Mouse (Mus musculus) hindlimb bud, embryonic 11.5 days (tissue): Measurements from ENCODE around the gene Ptpn14.
"Not testable (repeated sequence)": the region's sequence is repeated elsewhere in the genome, so short reads cannot be mapped to it uniquely, and the experiment has no call there.

Experiments
- DNase-seq: peaks from one replicate; pipeline ENCODE4 v3.0.0-alpha.2; 2012; ENCODE audit warnings: low read depth, low spot score; ENCODE audit errors: extremely low spot score

Ptpn14 gene

DNA sequence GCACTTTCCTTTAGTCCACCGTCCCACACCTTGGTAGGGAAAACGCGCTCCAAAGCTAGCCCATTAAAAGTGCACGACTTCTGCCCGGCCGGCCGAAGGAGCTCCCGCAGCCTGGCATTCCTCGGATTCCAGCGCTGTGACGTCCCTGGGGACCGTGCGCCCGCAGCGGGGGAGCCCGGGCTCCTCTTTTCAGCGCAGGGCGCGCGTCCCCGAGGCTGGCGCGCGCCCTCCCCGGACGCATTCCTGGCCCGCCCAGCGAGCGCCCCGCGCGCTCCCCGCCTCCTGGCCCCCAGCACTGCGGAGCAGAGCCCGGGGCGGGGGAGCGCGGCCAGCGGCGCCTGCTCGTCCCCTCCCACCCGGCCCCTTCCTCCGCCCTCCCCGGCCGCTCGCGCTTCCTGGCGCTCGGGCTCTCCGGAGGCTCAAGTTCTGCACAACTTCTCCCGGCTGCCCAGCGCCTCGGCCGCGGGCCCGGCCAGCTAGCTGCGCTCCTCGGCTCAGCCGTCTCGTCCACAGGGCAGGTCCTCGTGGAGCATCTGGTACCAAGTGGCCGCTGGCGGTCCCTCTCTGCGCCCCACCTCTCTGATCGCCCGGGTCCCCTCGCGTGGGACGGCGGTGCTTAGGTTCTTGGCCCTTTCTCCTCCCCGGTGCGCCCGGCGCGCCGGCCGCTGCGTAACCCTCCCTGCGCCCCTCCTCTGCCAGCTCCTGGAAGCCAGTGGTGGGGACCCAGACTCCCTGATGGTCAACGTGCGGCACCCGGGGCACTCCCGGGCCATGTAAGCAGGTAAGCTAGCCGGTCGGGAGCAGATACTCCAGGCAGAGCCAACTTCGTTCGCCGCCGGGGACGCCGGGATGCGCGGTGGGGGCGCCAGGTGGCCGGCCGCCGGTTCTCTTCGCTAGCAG is at the start of gene Ptpn14:
TSS of gene Ptpn14 (plus strand) at position 385 of the 900 bp plus-strand sequence.
- DNase-seq, result no peak

DNA sequence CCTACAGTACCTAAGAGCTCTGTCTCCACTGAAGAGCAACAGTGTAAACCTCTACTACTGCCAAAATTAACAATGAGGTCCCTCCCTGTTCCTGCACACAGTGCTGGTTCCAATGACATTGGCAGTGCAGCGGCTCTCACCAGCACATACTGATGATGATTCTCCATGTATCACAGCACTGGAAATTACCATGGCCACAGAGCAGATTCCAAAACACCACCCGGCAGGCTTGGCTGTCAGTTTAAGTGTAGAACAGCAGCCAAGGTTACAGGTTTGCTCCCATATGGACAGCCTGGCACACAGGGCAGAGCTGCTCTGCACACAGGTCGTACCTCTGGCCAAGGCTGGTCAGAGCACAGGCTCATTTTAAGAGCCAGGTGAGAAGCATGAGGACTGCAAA is 48.5 kb upstream of the Ptpn14 start:
- DNase-seq, result no peak

DNA sequence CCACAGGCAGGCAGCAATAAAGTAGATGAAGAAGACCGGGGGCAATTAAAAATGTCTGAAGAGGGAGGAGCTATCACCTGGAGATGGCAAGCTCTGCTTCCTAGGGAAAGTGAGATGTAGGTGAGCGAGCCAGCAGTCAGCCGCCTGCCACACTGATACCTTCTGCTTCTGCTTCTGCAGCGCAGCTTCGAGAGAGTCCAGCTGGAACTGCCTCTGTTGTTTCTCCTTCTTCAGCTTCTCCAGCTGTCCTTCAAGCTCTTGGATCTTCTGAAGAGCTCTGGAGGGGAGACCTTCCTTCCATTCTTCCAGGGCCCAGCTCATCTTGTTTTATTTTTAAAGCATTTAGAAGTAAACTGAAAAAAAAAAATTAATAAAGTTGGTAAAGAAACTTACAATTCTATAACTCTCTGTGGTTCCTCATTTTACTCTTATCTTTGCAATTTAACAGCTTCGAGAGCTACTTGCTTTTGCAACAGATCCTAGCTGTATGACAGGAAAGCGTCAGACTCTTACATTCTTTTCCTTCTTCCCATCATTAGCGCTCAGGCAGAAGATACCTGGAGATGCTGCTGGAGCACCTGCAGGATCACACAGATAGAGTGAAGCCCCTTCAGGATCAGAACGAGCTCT is 43.2 kb upstream of the Ptpn14 start:
- DNase-seq, result no peak

DNA sequence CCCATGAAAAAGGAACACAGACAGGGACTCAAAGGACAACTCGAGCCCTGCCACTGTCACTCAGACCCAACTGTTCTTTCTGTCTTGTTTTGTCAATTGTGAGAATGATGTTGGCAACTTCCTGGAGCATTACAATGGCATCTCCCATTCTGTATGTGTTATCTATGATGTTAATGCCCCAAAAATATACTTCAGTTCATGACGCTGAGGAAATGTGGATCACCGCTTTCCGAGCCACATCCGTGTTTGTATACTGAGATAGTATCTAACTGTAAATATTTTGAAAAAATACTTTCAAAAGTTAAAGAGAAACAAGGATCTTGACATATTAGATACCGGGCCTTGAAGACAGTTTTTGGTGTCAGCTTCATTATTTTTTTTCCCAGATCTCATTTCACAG is 42.0 kb upstream of the Ptpn14 start:
- no peak for DNase-seq

DNA sequence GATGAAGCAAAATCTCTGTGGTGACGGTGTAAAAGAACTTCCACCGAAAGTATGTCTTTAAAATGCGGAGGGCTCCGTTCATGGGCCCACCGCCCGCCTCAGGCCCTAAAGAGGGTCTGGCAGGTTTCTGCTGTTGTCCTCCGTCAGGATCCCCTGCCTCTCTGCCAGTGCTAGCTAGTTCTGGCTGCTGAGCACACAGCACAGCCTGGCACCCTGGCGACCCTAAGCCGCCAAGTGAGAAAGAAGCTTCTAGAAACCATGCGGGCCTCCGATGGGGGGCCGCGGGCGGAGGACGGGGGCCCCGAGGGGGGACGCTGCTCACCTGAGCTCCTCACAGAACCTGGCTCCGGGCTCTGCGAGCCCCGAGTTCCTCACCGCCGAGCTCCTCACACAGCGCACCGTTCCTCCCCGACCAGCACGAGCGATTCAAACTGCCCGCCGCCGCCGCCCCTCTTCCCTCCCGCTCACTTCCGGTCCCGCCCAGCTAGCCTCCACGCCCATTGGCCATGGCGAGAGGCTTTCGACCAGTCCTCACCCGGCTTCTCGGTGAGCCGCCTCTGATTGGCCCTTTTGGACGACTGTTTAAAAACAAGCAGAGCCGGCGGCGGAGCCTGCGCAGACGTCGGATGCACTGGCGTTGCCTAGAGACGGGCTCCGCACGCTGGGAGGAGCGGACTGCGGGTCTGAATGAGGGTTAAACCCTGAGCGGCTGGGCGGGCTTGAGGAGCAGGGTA is 40.2 kb upstream of the Ptpn14 start, which contains the start of gene Cenpf:
TSS of gene Cenpf (minus strand) at position 433 of the 734 bp plus-strand sequence.
- DNase-seq, result peak; percentile 95

DNA sequence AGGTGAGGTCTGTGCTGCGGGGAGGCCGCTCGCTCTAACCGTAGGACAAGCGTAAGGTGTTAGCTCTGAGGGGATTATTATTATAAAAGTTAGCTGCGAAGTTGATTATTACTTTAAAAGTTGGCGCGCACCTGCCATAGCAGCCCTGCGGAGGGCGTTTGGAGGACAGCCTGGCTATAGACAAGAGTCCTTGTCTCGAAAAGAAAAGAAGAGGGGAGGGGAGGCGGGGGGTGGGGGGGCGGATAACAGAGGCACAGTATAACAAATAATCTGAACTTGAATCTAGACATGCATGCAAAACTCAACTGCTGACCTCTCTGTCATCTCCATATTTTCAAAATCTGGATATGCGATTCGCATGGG is 39.7 kb upstream of the Ptpn14 start:
- no peak for DNase-seq

DNA sequence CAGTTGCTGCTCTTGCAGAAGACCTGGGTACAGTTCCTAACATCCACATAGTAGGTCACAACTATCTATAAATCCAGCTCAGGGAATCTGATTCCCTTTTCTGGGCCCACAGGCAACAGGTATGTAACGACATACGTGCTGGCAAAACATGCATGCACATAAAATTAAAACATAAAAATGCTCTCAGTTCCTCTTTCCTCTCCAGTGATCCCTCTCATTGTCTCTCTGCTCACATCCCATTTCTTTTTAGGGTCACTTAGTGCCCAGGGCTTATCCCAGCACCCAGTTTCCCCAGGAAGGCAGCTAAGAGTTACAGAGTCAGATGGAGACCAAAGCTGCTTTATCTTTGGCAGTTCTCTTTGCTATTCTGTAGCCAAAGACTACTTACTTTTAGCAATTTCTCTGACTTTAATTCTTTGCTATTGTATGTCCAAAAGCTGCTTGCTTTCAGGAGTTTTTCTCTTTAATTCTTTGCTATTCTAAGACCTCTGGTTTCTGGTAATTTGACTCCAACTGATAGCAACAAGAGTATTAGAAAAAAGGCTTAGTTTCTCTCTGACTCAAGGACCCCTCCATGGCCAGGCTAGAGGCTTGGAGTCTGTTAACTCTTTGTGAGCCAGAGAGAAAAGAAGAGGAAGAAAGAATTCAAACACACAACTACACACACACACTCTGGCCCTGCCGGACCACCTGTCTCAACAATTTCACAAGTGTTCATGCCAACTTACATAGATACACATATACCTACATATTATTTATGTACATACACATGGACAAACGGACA is 38.8 kb upstream of the Ptpn14 start:
- DNase-seq, result no peak

DNA sequence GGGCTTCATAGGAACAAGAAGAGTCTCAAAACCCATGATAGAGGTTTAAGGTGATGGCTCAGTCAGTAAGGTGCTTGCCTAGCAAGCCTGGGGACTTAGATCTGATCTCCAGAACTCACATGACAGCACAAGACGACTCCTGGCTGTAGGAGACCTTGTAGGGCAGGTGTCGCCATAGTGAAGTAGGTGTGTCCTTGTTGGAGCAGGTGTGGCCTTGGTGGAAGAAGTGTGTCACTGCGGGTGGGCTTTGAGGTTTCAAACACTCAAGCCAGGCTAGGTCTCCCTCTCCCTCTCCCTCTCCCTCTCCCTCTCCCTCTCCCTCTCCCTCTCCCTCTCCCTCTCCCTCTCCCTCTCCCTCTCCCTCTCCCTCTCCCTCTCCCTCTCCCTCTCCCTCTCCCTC is 35.6 kb upstream of the Ptpn14 start:
- not testable (repeated sequence) for DNase-seq

DNA sequence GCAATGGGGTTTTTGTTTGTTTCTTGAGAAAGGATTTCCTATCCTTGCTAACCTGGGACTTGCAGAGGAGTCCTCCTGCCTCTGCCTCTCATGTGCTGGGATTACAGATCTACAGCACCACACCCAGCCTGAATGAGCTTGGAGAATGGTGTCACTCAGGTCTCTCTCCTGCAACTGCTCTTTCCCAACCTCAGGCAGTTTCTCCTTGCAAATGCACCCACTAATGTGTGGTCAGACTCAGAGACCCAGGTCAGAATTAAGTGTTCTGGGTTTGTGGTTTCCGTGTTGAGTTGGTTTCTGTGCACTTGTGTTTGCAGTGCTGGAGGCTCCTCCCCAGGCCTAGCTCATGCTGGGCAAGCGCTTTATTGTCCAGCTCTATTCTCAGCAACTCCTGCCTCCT is 33.7 kb upstream of the Ptpn14 start:
- no peak for DNase-seq

DNA sequence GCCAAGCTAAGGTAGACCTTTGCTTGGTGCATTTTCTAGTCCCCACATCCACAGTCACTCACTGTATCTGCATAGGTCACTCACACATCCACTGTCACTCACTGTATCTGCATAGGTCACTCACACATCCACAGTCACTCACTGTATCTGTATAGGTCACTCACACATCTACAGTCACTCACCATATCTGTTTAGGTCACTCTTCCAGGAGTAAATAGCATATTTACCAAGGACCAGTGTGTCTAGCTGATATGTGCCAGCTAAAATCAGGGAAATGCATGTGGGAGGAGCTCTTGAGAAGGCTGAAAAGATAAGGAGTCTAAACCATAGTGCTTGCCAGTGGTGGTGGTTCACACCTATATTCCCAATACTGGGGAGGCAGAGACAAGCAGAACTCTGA is 32.7 kb upstream of the Ptpn14 start:
- DNase-seq, result no peak

DNA sequence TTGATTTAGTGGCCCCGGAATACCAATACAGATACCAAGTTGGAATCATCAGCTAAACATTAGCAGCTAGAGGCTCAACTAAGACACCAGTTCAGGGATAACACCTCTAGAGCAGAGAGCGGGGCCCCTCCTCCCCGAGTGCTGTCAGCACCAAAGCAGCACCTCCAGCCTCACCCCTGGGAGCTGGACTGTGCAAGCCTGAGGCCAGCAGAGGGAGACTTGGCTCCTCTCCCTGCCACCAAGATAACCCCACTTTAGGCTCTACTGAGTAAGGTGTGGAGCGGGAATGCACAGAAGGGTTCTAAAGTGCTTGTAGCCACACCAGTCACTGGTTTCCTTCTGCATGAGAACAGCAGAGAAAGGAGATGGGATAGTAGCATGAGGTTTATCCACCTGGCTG is 29.7 kb upstream of the Ptpn14 start:
- no peak for DNase-seq

DNA sequence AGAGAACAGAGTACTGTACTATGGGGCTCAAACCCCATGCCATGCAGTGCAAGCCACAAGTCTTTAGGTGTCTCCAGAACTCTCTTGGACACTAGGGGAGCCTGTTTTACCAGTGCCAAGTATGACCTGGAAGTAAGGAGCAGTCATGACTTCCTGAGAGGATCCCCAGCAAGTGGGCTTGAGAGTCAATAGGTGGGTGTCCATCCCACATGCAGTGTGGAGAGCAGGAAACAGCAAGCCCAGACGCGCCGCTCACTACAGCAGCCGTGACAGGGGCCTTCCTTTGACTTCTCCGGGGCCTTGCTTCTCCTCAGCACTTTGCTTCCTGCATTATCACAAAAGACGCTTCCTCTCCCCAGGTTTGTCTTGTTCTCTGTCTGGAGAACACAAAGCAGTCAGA is 27.9 kb upstream of the Ptpn14 start:
- DNase-seq, result no peak

DNA sequence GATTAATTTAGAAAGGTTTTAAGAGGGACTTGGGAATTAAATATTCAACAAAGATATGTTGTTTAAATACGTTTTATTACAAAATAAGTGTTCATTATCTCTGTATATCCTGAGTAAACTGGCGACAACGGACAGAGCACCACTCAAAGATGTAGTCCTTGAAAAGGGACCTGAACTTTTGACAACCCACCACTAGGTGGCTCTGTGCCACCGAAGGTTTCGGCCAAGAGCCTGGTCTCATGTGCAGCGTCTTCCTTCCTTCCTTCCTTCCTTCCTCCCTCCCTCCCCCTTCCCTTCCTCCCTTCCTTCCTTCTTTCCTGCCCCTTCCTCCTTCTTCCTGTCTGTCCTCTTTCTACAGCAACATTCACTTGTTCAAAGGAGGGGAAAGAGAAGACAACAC is 27.1 kb upstream of the Ptpn14 start:
- peak; percentile 75 for DNase-seq

DNA sequence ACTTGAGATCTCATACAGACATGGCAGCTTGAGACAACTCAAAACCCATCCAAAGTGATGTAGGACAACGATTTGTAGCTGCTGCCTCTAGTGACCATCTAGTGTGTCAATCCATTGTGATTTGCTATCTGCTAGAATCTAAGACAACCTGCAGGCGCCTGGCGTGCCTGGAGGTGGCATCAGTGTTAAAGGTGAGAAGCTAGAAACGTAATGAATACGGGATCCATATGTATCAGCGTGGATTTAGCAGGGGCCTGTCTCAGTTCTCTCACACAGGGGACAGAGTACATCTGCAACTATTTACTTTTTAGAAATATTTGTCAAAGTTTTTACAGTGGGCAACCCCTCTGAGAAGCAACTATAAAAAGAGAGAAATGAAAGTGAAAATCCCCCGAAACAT is 24.9 kb upstream of the Ptpn14 start:
- DNase-seq, result no peak

DNA sequence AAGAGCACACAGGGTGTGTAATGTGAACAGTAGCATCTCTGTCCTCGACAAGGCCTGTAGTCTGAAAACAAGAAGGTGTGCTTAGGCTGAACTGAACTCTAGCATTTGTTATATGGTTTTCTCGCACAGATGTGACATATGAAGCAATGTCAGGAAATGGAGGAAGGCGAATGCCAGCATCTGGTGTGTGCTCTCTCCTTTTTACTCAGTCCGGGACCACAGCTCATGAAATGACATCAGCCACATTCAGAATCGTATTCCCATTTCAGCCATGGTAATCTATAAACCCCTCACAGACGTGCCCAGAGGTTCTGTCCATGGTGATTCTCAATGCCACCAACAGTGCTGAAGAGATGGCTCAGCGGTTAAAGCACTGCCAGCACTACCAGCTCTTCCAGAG is 24.5 kb upstream of the Ptpn14 start:
- no peak for DNase-seq

DNA sequence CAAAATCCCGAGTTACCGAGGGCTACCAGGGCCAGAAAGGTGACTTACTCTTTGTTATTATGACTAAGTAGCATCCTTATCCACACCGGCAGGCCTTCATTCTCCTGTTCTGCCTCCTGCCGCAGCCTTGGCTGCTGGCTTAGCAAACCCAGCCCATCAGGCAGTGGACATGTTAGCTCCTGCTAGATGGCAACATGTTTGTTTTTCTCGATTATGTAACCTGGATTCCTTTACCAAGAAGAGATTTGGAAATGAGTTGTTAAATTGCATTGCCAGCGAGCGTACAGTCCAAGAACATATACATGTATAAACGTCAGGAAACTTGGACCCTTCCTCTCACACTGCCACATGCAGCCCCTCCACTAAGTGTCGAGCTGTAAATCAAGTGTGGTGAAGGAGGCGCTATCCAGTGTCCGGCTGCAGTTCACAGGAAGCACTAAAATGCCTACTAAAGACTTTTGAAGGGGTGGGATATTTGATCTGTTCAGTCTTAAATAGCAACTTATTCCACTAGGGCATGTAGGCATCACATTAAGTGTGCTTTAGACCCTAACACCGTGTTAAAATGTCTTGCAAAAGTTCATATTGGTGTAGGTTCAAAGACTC is 21.9 kb upstream of the Ptpn14 start:
- DNase-seq, result no peak

DNA sequence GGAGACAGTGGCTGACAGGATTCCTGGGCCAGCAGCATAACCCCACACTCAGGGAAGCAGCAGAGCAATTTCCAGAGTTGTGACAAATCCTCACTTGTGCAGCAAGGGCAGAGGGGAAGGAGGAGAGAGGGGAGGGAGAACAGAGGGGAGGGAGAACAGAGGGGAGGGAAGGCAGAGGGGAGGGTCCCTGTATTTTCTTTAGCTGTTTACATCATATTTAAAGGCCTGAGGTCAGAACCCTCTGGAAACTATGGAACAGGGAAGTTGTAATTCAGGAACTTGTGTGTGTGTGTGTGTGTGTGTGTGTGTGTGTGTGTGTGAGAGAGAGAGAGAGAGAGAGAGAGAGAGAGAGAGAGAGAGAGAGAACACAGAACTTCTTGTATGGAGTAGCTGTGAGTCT is 21.1 kb upstream of the Ptpn14 start:
- no peak for DNase-seq

DNA sequence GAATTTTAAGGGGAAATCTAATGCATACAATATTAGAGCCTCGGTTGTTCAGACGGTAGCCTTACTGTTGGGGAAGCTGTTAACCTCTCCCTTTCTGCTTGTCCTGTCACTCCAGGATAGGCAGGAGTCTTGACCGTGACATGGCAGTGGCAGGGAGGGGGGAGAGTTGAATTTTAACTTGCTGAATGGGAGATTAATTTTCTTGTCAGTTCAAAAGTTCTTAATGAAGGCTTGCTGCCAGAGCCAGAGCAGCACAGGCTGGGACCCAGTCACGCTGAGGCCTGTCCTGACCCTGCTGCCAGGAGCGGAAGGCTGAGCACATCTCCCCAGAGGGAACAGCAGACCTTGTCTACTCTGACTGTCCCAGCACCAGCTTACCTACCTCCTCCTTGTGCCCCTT is 20.6 kb upstream of the Ptpn14 start:
- no peak for DNase-seq

DNA sequence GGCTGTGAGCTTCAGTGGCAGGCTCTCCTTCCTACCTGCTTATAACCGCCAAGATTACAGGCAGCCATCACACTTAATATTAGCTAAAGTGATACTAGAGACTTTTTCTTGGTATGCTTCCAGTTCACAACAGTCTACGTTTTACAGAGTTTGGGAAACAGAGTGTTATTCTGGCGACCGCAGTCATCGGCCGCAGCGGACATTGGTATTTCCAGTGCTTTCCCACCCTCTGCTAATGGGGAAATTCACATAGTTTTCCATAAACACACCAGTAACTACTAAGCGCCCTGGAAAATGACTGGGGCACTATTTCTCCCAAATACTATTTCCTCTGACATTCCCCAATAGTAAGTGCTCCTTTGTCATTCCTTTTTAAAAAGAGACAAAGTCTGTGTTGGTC is 19.1 kb upstream of the Ptpn14 start:
- no peak for DNase-seq

DNA sequence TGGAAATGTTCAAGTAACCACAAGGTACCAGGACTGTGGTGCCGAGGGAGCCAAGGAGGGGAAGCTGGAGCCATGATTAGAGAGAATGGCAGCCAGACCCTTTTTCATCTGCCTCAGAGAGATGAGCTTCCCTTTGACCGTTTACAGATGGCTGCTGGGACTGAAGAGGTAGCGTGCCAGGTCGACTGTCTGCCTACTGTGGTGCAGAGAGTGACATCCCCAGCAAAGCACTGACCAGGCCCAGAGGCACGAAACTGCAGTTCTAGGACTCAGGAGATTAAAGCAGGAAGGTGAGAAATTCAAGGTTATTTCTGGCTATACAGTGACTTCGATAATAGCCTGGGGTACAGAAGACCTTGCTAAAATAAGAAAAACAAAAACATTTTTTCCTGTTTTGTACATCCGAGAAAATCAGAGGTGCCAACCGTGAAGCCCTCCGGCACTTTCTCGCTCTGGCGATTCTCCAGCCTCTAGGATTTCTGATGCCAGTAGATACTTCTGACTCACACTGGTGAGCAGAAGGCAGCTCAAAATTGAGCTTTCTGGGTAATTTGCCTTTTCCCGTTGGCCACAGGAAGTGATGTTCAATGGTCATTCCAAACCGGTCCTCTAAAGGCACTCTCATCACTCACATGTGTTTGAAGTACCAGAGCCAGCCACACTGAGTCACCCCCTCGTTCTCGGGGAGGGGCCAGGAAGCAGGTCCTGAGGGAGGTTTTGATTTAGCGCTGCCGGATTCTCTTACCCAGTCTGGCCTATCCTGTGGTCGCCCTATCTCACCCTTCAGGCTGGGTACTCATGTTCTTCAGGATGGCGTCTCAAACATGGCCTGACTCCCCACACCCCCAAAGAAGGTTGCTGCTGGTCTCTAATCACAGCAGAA is 11.9 kb upstream of the Ptpn14 start:
- no peak for DNase-seq
